Mouse (Mus musculus) forebrain, embryonic 12.5 days (tissue): Measurements from ENCODE around the gene Stk24. TPM values are rescaled to one million over a fixed set of nuclear protein-coding genes. Genes with fewer than 3 reads are reported as not detected.

Source experiments
- ATAC-seq: fragments of 200-750 bp; cut with Nextera tagmentation; 2 replicates; pipeline ENCODE4 v1.8.0; 2017; ENCODE audit warnings: moderate TSS enrichment; ENCODE audit not compliant: low FRiP score
- H3K27ac ChIP-seq: fragments of 300-500 bp; sonication (generic); 2 replicates; pipeline ENCODE4 v1.5.1; 2016; ENCODE audit warnings: mild to moderate bottlenecking
- H3K27me3 ChIP-seq: fragments of 300-500 bp; sonication (generic); 2 replicates; pipeline ENCODE4 v1.6.1; 2016; ENCODE audit warnings: mild to moderate bottlenecking
- H3K36me3 ChIP-seq: fragments of 300-500 bp; sonication (generic); replicated peaks from 2 replicates; pipeline ENCODE4 v1.6.1; 2016; ENCODE audit warnings: mild to moderate bottlenecking
- H3K4me1 ChIP-seq: fragments of 300-500 bp; sonication (generic); 2 replicates; pipeline ENCODE4 v1.6.1; 2016
- H3K4me2 ChIP-seq: fragments of 300-500 bp; sonication (generic); 2 replicates; pipeline ENCODE4 v1.6.1; 2016; ENCODE audit warnings: mild to moderate bottlenecking, moderate library complexity
- H3K4me3 ChIP-seq: fragments of 300-500 bp; sonication (generic); replicated peaks from 2 replicates; pipeline ENCODE4 v1.5.1; 2016; ENCODE audit warnings: mild to moderate bottlenecking
- H3K9ac ChIP-seq: fragments of 300-500 bp; sonication (generic); 2 replicates; pipeline ENCODE4 v1.6.1; 2016; ENCODE audit warnings: mild to moderate bottlenecking
- H3K9me3 ChIP-seq: fragments of 300-500 bp; sonication (generic); 2 replicates; pipeline ENCODE4 v1.6.1; 2016
- WGBS: fragments of 180-500 bp; shearing (Covaris S2); methylation state at CpG from one replicate; pipeline ENCODE4 v1.1.7; 2016; 5-methylcytosine and 5-hydroxymethylcytosine counted together
- polyA plus RNA-seq: library from polyadenylated mRNA; unstranded; fragments of >200 nt; fragmentation: Nextera tagmentation; extraction: Ambion mirVana; gene quantifications from 2 replicates; pipeline ENCODE4 v1.2.1, GENCODE M21; 2016

The Stk24 gene
- polyA plus RNA-seq, 1 experiment from 2014 or later: 41.3 TPM

GRCm38 (mm10) chr14:121376566-121376965 lies 3.2 kb downstream of the Stk24 start:
- Histone ChIP-seq H3K4me3 (no peak overlapping the region), H3K9ac (0 out of 2 replicates have a peak overlapping the region, but pooled peaks have one; percentile 29), H3K36me3 (0 out of 2 replicates have a peak, but pooled peaks cover 5% of the 10 kb centered on the region), H3K27me3 (no peaks in the 10 kb centered on the region), H3K4me1 (peaks cover 24% of the 10 kb centered on the region), H3K27ac (no peak overlapping the region), H3K9me3 (no peaks in the 10 kb centered on the region), H3K4me2 (no peak overlapping the region)
- ATAC-seq: no peak
- 76% methylated on average over 6 of the region's 6 CpGs for WGBS

- 0 out of 2 replicates have a peak, but pooled peaks cover 8% of the 10 kb centered on the region for H3K36me3 ChIP-seq
- ATAC-seq: no peak
- H3K27me3 ChIP-seq: no peaks in the 10 kb centered on the region
- no peak overlapping the region for H3K4me2 ChIP-seq
- no peak overlapping the region for H3K4me3 ChIP-seq
- H3K9ac ChIP-seq: no peak overlapping the region
- H3K4me1 ChIP-seq: peaks cover 31% of the 10 kb centered on the region
- H3K9me3 ChIP-seq: no peaks in the 10 kb centered on the region
- WGBS: 81% methylated on average over 4 of the region's 4 CpGs
- no peak overlapping the region for H3K27ac ChIP-seq
Observed at GRCm38 (mm10) chr14:121373901-121374300, 5.9 kb downstream of the Stk24 start.

- 95% methylated on average over 9 of the region's 9 CpGs for WGBS
- Histone ChIP-seq H3K27ac (no peak overlapping the region), H3K4me1 (peaks cover 40% of the 10 kb centered on the region), H3K36me3 (0 out of 2 replicates have a peak, but pooled peaks cover 8% of the 10 kb centered on the region), H3K9ac (no peak overlapping the region), H3K4me3 (no peak overlapping the region), H3K4me2 (no peak overlapping the region), H3K9me3 (no peaks in the 10 kb centered on the region), H3K27me3 (no peaks in the 10 kb centered on the region)
- no peak for ATAC-seq
Observed at GRCm38 (mm10) chr14:121373020-121373419, 6.8 kb downstream of the Stk24 start.

GRCm38 (mm10) chr14:121371911-121372820 lies 7.6 kb downstream of the Stk24 start:
- H3K4me1 ChIP-seq: peaks cover 42% of the 10 kb centered on the region
- no peaks in the 10 kb centered on the region for H3K27me3 ChIP-seq
- H3K9me3 ChIP-seq: no peaks in the 10 kb centered on the region
- H3K36me3 ChIP-seq: 0 out of 2 replicates have a peak, but pooled peaks cover 8% of the 10 kb centered on the region
- no peak overlapping the region for H3K9ac ChIP-seq
- no peak overlapping the region for H3K4me3 ChIP-seq
- H3K27ac ChIP-seq: no peak overlapping the region
- ATAC-seq: no peak
- no peak overlapping the region for H3K4me2 ChIP-seq
- 90% methylated on average over 5 of the region's 5 CpGs for WGBS

GRCm38 (mm10) chr14:121369385-121369784 lies 10.4 kb downstream of the Stk24 start:
- WGBS: 51% methylated on average over 5 of the region's 5 CpGs
- Histone ChIP-seq H3K4me3 (no peak overlapping the region), H3K9ac (no peak overlapping the region), H3K4me2 (no peak overlapping the region), H3K27me3 (no peaks in the 10 kb centered on the region), H3K4me1 (peaks cover 54% of the 10 kb centered on the region), H3K9me3 (no peaks in the 10 kb centered on the region), H3K36me3 (0 out of 2 replicates have a peak, but pooled peaks cover 6% of the 10 kb centered on the region), H3K27ac (0 out of 2 replicates have a peak overlapping the region, but pooled peaks have one; percentile 5)
- ATAC-seq: no peak

- H3K36me3 ChIP-seq: 0 out of 2 replicates have a peak, but pooled peaks cover 8% of the 10 kb centered on the region
- H3K4me1 ChIP-seq: peaks cover 54% of the 10 kb centered on the region
- H3K4me2 ChIP-seq: no peak overlapping the region
- no peak overlapping the region for H3K9ac ChIP-seq
- 72% methylated on average over 4 of the region's 4 CpGs for WGBS
- H3K27me3 ChIP-seq: no peaks in the 10 kb centered on the region
- no peak overlapping the region for H3K27ac ChIP-seq
- H3K9me3 ChIP-seq: 0 out of 2 replicates have a peak, but pooled peaks cover 3% of the 10 kb centered on the region
- H3K4me3 ChIP-seq: no peak overlapping the region
- no peak for ATAC-seq
Observed at GRCm38 (mm10) chr14:121368108-121368705, 11.6 kb downstream of the Stk24 start.

GRCm38 (mm10) chr14:121365991-121366728 lies 13.7 kb downstream of the Stk24 start:
- WGBS: 78% methylated on average over 17 of the region's 17 CpGs

GRCm38 (mm10) chr14:121365390-121365789 lies 14.4 kb downstream of the Stk24 start:
- WGBS: 83% methylated on average over 7 of the region's 7 CpGs
- H3K9ac ChIP-seq: no peak overlapping the region
- ATAC-seq: no peak

More at GRCm38 (mm10) chr14:121365991-121366728, 13.7 kb downstream of the Stk24 start:
- no peak for ATAC-seq
- Histone ChIP-seq H3K36me3 (peaks cover 22% of the 10 kb centered on the region; the same call in 1 of the 2 replicates), H3K9ac (0 out of 2 replicates have a peak overlapping the region, but pooled peaks have one; percentile 13), H3K4me1 (peaks cover 49% of the 10 kb centered on the region), H3K27me3 (no peaks in the 10 kb centered on the region), H3K4me2 (no peak overlapping the region), H3K27ac (0 out of 2 replicates have a peak overlapping the region, but pooled peaks have one; percentile 14), H3K9me3 (0 out of 2 replicates have a peak, but pooled peaks cover 3% of the 10 kb centered on the region), H3K4me3 (no peak overlapping the region)

GRCm38 (mm10) chr14:121364282-121364681 lies 15.5 kb downstream of the Stk24 start:
- Histone ChIP-seq H3K4me2 (no peak overlapping the region), H3K9ac (no peak overlapping the region), H3K9me3 (0 out of 2 replicates have a peak, but pooled peaks cover 3% of the 10 kb centered on the region), H3K27ac (no peak overlapping the region), H3K27me3 (no peaks in the 10 kb centered on the region), H3K4me1 (peaks cover 53% of the 10 kb centered on the region), H3K4me3 (no peak overlapping the region), H3K36me3 (peaks cover 19% of the 10 kb centered on the region; the same call in 1 of the 2 replicates)
- 96% methylated on average over 7 of the region's 7 CpGs for WGBS
- ATAC-seq: no peak

More at GRCm38 (mm10) chr14:121365390-121365789, 14.4 kb downstream of the Stk24 start:
- Histone ChIP-seq H3K9me3 (0 out of 2 replicates have a peak, but pooled peaks cover 3% of the 10 kb centered on the region), H3K36me3 (peaks cover 19% of the 10 kb centered on the region; the same call in 1 of the 2 replicates), H3K4me3 (no peak overlapping the region), H3K27me3 (no peaks in the 10 kb centered on the region), H3K4me1 (peaks cover 50% of the 10 kb centered on the region), H3K4me2 (no peak overlapping the region), H3K27ac (no peak overlapping the region)

GRCm38 (mm10) chr14:121361319-121362114 lies 18.3 kb downstream of the Stk24 start:
- Histone ChIP-seq H3K27me3 (no peaks in the 10 kb centered on the region), H3K36me3 (peaks cover 19% of the 10 kb centered on the region; the same call in 1 of the 2 replicates), H3K9me3 (0 out of 2 replicates have a peak, but pooled peaks cover 3% of the 10 kb centered on the region), H3K4me1 (peaks cover 30% of the 10 kb centered on the region), H3K9ac (no peak overlapping the region), H3K27ac (no peak overlapping the region), H3K4me3 (no peak overlapping the region), H3K4me2 (no peak overlapping the region)
- no peak for ATAC-seq
- WGBS: 93% methylated on average over 17 of the region's 17 CpGs

GRCm38 (mm10) chr14:121359850-121360249 lies 20.0 kb downstream of the Stk24 start:
- H3K4me2 ChIP-seq: no peak overlapping the region
- no peak overlapping the region for H3K9ac ChIP-seq
- 79% methylated on average over 8 of the region's 8 CpGs for WGBS
- no peak for ATAC-seq
- H3K4me3 ChIP-seq: no peak overlapping the region
- no peak overlapping the region for H3K27ac ChIP-seq
- 0 out of 2 replicates have a peak, but pooled peaks cover 3% of the 10 kb centered on the region for H3K9me3 ChIP-seq
- H3K27me3 ChIP-seq: no peaks in the 10 kb centered on the region
- H3K36me3 ChIP-seq: peaks cover 19% of the 10 kb centered on the region; the same call in 1 of the 2 replicates
- H3K4me1 ChIP-seq: peaks cover 18% of the 10 kb centered on the region
